Mouse (Mus musculus) thymus, postnatal 14 days (tissue): ENCODE results near the gene Ddost.

Experiments
- DNase-seq: peaks from one replicate; pipeline ENCODE4 v3.0.0; 2021

The Ddost gene

GRCm38 (mm10) chr4:138341393-138341792, 36.9 kb downstream of the Ddost start:
- no peak for DNase-seq

- DNase-seq, result no peak
Measured at GRCm38 (mm10) chr4:138342048-138342447, 37.5 kb downstream of the Ddost start.

DNA sequence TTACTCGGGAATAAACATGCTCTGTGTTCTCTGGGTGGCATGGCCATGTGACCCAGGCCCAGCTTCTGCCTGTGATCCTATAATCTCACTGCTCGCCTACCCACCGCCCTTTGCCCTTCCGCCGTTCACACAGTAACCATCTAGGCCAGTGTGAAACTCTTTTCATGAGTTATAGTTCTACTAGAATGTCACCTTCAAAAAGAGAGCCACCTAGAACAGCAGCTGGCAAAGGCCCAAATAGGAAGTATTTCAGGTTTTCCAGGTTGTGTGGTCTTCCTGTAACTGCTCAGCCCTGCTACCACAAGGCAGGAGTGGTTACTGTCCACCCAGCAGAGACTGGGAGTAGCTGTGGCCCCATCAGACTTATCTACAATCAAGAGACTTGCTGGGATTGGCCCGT, 38.2 kb downstream of the Ddost start:
- DNase-seq, result no peak

- DNase-seq, result no peak
Measured at GRCm38 (mm10) chr4:138343341-138343837, 38.9 kb downstream of the Ddost start.

DNA sequence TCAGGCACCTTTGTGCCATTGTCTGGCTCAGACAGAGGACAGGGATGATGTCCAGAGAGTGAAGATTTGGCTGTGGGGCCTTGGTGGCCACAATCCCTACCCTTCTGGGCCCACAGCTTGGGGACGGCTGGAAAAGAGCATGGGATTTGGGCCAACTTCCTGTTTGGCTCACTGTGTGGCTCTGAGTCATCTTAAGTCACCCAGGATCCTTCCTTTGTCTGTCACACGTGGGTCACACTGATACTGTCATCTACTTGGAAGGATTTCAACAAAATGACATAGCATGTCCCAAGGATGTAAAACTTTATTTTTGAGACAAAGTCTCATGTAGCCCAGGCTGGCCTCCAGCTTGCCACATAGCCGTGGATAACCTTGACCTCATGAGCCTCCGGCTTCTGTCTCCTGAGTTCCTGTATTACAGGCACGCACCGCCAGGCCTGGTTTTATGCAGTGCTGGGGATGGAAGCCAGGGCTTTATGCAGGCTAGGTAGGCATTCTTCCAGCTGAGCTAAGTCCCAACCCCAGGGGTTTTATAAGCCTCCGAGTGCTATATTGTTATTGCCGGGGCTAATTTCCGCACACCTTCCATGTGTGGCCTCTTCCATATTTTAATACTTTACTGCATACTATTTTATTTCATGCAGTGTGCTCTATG, 40.5 kb downstream of the Ddost start:
- no peak for DNase-seq

GRCm38 (mm10) chr4:138347280-138347679, 42.8 kb downstream of the Ddost start:
- DNase-seq, result no peak

- no peak for DNase-seq
Measured at GRCm38 (mm10) chr4:138348716-138349115, 44.2 kb downstream of the Ddost start.

DNA sequence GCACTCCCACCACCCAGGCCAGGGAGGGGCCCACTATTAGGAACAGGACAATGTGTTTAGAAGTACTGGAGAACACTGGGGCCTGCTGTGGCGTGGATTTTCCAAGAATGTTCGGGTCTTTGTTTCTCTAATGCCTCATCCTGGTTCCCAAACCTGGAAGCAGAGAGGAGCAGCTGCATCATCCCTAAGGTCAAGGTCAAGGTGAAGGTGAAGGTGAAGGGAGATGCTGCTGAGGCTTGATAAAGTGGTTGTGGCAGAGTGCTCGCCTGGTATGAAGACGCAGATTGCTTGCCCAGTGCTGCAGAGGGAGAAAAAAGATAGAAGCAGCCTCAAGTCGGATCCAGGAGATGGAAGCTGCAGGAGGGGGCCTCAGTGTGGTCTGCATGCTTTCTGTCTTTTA, 47.3 kb downstream of the Ddost start:
- no peak for DNase-seq

GRCm38 (mm10) chr4:138352692-138353091, 48.2 kb downstream of the Ddost start:
- DNase-seq, result no peak

- no peak for DNase-seq
Measured at GRCm38 (mm10) chr4:138353438-138354171, 49.1 kb downstream of the Ddost start.

DNA sequence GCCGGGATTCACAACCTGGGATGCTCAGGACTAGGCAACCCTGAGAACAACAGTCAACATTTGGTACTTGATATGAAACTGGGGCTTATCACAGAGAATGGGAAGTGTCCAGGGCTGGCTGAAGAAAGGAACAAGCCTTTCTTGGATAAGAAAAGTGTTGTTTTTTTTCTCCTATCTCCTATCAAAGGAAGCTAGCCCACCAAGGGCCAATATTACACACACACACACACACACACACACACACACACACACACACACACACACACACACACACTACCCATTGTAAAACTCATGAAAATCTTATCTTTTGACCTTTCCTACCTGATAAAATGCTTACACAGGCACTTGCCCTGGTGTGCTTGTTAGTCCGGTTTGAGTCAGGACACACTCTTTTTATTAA, 51.0 kb downstream of the Ddost start:
- no peak for DNase-seq

GRCm38 (mm10) chr4:138356141-138356540, 51.6 kb downstream of the Ddost start:
- DNase-seq, result no peak

DNA sequence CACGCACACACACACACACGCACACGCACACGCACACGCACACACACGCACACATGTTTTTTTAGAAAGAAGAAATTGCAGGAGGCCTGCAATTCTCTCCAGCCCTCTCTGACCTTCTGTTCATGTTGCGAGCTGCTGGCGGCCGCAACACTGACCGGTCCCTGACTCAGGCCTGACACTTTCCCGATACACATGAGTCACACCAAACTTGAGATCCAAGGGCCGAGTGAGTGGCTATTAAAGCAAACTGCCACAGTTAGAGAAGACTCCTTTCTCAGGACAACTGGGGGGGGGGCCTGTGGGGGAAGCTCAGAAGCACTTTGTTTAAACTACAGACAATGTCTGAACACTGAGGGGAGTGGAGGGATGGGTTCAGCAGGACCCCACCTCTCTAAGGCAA, 52.0 kb downstream of the Ddost start:
- DNase-seq, result no peak

GRCm38 (mm10) chr4:138358176-138358575, 53.6 kb downstream of the Ddost start:
- DNase-seq, result no peak

GRCm38 (mm10) chr4:138361370-138361821, 56.9 kb downstream of the Ddost start:
- no peak for DNase-seq
